Mouse (Mus musculus) embryonic fibroblast, embryonic 13.5 days (primary cell): ENCODE data around the gene Vwde. TPM values are rescaled to one million over a fixed set of nuclear protein-coding genes. Genes with fewer than 3 reads are reported as not detected.
A peak's percentile ranks its signal among the peaks of the same experiment; 100 is the strongest.

Experiments
- H3K27ac ChIP-seq: 2 replicates; pipeline ENCODE4 v1.5.1; 2012; ENCODE audit warnings: low read length, control low read depth, inconsistent platforms; ENCODE audit not compliant: insufficient read depth
- H3K4me1 ChIP-seq: 2 replicates; pipeline ENCODE4 v1.6.1; 2011; ENCODE audit warnings: low read length; ENCODE audit not compliant: control insufficient read depth, insufficient read depth
- H3K4me3 ChIP-seq: 2 replicates; pipeline ENCODE4 v1.5.1; 2011; ENCODE audit warnings: mild to moderate bottlenecking, control low read depth, low read length; ENCODE audit not compliant: insufficient read depth
- CTCF ChIP-seq: IDR thresholded peaks from 2 replicates; pipeline ENCODE4 v1.5.1; 2011; ENCODE audit warnings: mild to moderate bottlenecking, control low read depth, low read length, moderate library complexity, borderline replicate concordance; ENCODE audit not compliant: insufficient read depth
- POLR2A ChIP-seq: IDR thresholded peaks from 2 replicates; pipeline ENCODE4 v1.6.1; 2011; ENCODE audit warnings: low read depth, mild to moderate bottlenecking, control low read depth, low read length, moderate library complexity
- polyA plus RNA-seq: library from polyadenylated mRNA; stranded (reverse); fragments of >200 nt; gene quantifications from 2 replicates; pipeline ENCODE4 v1.2.4, GENCODE M21; 2011; ENCODE audit warnings: low read depth; ENCODE audit not compliant: missing spikeins, insufficient read length

Gene Vwde
- polyA plus RNA-seq, 1 experiment, result not detected

DNA sequence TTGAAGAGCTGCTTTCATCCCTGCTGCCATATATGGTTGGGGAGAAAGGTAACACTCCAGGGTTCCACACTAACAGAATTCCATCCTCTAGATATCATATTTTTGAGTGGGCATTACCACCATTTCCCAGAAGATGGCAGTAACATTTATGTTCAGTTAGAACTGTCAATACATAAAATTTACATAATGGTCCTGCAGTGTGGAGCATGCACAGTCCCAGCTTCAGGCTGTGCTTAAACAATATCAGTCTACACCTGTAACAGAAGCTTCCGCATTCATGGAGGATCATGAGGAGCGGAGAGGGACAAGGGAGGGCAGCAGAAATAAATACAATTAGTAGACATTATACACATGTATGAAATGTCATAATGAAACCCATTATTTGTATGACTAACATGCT, 65.3 kb downstream of the Vwde start:
- no peak overlapping the region for H3K27ac ChIP-seq
- no peak overlapping the region for H3K4me3 ChIP-seq
- TF ChIP-seq POLR2A, result no peak
- no peak for TF ChIP-seq CTCF
- H3K4me1 ChIP-seq, result no peaks in the 10 kb centered on the region

DNA sequence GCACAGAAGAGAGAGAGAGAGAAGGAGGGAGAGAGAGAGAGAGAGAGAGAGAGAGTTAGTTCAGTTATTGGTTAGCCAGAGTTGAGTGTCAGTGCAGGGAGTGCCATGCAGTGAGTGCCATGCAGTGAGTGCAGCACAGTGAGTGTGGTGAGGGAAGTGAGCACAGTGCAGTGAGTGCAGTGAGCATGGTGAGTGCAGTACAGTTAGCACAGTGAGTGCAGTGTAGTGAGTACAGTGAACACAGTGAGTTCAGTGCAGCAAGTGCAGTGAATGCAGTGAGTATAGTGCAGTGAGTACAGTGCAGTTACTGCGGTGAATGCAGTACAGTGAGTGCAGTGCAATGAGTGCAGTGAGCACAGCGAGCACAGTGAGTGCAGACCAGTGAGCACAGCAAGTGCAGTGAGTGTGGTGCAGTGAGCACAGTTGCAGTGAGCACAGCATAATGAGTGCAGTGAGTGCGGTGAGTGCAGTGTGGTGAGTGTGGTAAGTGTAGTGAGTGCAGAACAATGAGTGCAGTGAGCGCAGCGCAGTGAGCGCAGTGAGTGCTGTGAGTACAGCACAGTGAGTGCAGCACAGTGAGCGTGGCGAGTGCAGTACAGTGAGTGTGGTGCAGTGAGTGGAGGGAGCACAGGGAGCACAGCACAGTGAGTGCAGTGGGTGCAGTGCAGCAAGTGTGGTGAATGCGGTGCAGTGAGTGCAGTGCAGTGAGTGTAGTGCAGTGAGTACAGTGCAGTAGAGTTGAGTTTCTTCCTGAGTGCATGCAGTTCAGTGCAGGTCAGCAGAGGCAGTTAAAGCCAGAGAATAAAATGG, 70.7 kb downstream of the Vwde start:
- Histone ChIP-seq H3K4me1 (no peaks in the 10 kb centered on the region), H3K4me3 (no peak overlapping the region), H3K27ac (no peak overlapping the region)
- 0 out of 2 replicates have a peak, but pooled peaks have one; percentile 15 for TF ChIP-seq CTCF
- TF ChIP-seq POLR2A, result no peak

DNA sequence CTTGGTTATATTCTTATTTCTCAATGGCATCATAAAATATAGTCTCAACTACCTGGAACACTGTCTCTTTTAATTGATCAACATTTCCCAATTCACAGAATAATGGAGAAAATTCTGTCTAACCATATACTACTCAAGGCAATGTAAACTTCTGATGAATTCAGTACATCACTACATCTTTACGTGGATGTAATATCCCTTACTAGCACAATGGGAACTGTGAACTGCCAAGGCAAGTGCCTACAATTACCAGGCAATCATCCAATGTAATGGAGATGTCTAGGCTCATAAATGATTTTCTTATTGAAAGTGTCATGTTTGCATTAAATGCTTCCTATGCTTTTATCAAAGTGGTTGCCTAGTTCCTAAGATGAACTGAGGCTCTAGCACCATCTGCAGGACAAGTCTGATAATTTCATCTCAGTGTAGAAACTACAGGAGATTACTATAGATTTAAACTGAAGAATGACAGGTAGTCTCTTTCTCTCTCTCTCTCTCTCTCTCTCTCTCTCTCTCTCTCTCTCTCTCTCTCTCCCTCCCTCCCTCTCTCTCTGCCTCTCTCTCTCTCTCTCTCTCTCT, 72.6 kb downstream of the Vwde start:
- Histone ChIP-seq H3K4me1 (no peaks in the 10 kb centered on the region), H3K4me3 (no peak overlapping the region), H3K27ac (no peak overlapping the region)
- TF ChIP-seq CTCF (no peak), POLR2A (no peak)

DNA sequence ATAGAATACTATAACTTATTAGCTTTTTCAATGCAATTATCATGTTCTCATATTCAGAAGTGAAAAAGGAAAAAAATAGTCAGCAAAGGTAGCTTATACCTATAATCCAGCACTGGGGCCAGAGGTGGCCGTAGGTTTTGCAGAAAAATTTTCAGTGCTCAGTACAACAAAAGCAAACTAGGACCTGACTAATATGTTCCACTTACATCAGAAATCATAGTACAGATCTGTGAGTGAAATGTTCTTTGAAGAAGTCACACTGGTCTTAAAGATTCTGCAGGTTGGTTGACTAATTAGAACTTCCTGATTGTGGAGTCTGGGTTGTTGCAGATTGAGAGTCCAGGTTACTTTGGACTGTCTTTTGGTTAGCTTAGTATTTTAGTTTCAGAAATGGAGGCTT, 87.5 kb downstream of the Vwde start:
- H3K4me1 ChIP-seq, result no peaks in the 10 kb centered on the region
- TF ChIP-seq CTCF (no peak), POLR2A (no peak)
- H3K4me3 ChIP-seq, result no peak overlapping the region
- no peak overlapping the region for H3K27ac ChIP-seq

DNA sequence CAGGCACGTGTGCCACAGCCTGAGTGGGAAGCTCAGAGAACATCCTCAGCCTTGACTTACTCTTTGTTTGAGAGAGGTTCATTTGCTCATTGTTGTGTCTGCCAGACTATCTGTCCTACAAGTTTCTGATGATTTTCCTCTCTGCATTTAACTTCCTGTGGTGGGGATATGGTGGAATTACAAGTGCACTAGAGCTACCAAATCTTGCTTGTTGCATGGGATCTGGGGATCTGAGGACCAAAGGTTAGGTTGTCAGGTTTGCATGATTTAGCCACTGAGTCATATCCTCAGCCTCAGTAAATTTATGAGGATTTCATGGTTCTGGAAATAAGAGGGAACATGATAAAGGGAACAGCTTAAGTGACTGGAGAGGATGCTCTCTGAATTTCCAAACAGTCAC, 116.1 kb downstream of the Vwde start:
- Histone ChIP-seq H3K4me3 (no peak overlapping the region), H3K27ac (no peak overlapping the region), H3K4me1 (no peaks in the 10 kb centered on the region)
- TF ChIP-seq POLR2A (no peak), CTCF (no peak)

Other genes starting within 250 kb of the Vwde start
- gene Tmem106b, start 155.2 kb downstream of the Vwde start, polyA plus RNA-seq, result 103 and 106 TPM in 2 replicates